Mouse (Mus musculus) 3T3-L1 (cell line): ENCODE data around the gene Zfp273.
A peak's percentile ranks its signal among the peaks of the same experiment; 100 is the strongest.
"Not testable (repeated sequence)": the region's sequence is repeated elsewhere in the genome, so short reads cannot be mapped to it uniquely, and the experiment has no call there.

Source experiments
- DNase-seq: peaks from one replicate; pipeline ENCODE4 v3.0.0-alpha.2; 2015; ENCODE audit warnings: low read depth, low spot score

The Zfp273 gene

DNA sequence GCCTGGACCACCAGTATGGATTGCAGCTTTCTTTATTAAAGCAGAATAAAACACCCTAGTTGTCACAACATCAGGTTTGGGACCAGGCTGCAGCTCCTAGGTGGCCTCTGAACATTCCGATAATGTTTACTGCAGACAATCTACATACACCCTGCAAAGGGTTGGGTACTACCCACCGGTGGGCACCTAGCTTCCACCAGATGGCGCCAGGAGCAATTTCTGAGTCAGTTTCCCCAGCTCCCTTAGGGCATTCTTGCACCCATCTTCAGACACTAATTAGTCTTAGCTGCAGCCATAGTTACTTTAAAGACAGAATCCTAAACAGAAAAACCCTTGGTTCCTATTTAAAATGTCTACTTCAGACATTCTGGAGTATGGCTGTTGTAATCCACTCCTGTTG is 54.4 kb downstream of the Zfp273 start:
- DNase-seq = peak; percentile 25

GRCm38 (mm10) chr13:67876049-67876698 is 62.6 kb downstream of the Zfp273 start:
- not testable (repeated sequence) for DNase-seq
